Mouse (Mus musculus) mature B cell (primary cell): ENCODE results near the gene Stxbp5l.
"Not testable (repeated sequence)": the region's sequence is repeated elsewhere in the genome, so short reads cannot be mapped to it uniquely, and the experiment has no call there.

Experiments
- in situ Hi-C: fragments of 300-500 bp; cut with MboI; formaldehyde crosslinking; loops from 2 replicates; pipeline ENCODE4 v1.14.3; 2019

Stxbp5l gene

GRCm38 (mm10) chr16:37280206-37280605 is 104.6 kb downstream of the Stxbp5l start:
- in situ Hi-C loops = no loop called here

- in situ Hi-C loops = no loop called here
Observed at GRCm38 (mm10) chr16:37273681-37274080, 111.1 kb downstream of the Stxbp5l start.

GRCm38 (mm10) chr16:37261678-37262077 is 123.1 kb downstream of the Stxbp5l start:
- in situ Hi-C loops = no loop called here

- in situ Hi-C loops = no loop called here
Observed at GRCm38 (mm10) chr16:37219151-37219550, 165.6 kb downstream of the Stxbp5l start.

- in situ Hi-C loops = no loop called here
Observed at GRCm38 (mm10) chr16:37208783-37209182, 176.0 kb downstream of the Stxbp5l start.

- in situ Hi-C loops = no loop called here
Observed at GRCm38 (mm10) chr16:37194152-37194551, 190.6 kb downstream of the Stxbp5l start.

- in situ Hi-C loops = not testable (repeated sequence)
Observed at GRCm38 (mm10) chr16:37125190-37125589, 259.6 kb downstream of the Stxbp5l start.

GRCm38 (mm10) chr16:37109285-37109684 is 275.5 kb downstream of the Stxbp5l start:
- in situ Hi-C loops = no loop called here

GRCm38 (mm10) chr16:37108763-37109162 is 276.0 kb downstream of the Stxbp5l start:
- in situ Hi-C loops = no loop called here

- in situ Hi-C loops = no loop called here
Observed at GRCm38 (mm10) chr16:37094169-37094833, 290.5 kb downstream of the Stxbp5l start.

- in situ Hi-C loops = no loop called here
Observed at GRCm38 (mm10) chr16:37089648-37090047, 295.1 kb downstream of the Stxbp5l start.

- in situ Hi-C loops = no loop called here
Observed at GRCm38 (mm10) chr16:37072354-37072753, 312.4 kb downstream of the Stxbp5l start.
